Mouse (Mus musculus) common myeloid progenitor, adult 5-6 weeks (primary cell): Measurements from ENCODE around the gene Klk11. TPM values are rescaled to one million over a fixed set of nuclear protein-coding genes. Genes with fewer than 3 reads are reported as not detected.
A peak's percentile ranks its signal among the peaks of the same experiment; 100 is the strongest.

Experiments
- ATAC-seq: replicated peaks from 2 replicates; pipeline ENCODE4 v1.8.0; 2016; ENCODE audit warnings: low read depth, mild to moderate bottlenecking, moderate TSS enrichment, inconsistent platforms; ENCODE audit not compliant: poor library complexity, severe bottlenecking
- total RNA-seq: library from RNA; stranded (forward); fragments of 200-1000, 187-1606 nt; gene quantifications from 2 replicates; pipeline ENCODE4 v1.2.3, GENCODE M21; 2017

Klk11 gene
- not detected in 2 replicates for total RNA-seq

- no peak for ATAC-seq
Measured at GRCm38 (mm10) chr7:43774364-43774763, at the start of gene Klk11. Gene Klk11 (plus strand): TSS chr7:43774604.

- ATAC-seq: peak; percentile 93
Measured at GRCm38 (mm10) chr7:43747788-43748187, 26.6 kb upstream of the Klk11 start.

GRCm38 (mm10) chr7:43752806-43753205, 21.6 kb upstream of the Klk11 start:
- no peak for ATAC-seq

- ATAC-seq: no peak
Measured at GRCm38 (mm10) chr7:43766484-43766883, 7.9 kb upstream of the Klk11 start.

- no peak for ATAC-seq
Measured at GRCm38 (mm10) chr7:43768597-43768996, 5.8 kb upstream of the Klk11 start, which contains the start of gene Klk12. Gene Klk12 (plus strand): TSS chr7:43768897.

- no peak for ATAC-seq
Measured at GRCm38 (mm10) chr7:43769636-43770035, 4.8 kb upstream of the Klk11 start.

- ATAC-seq: no peak
Measured at GRCm38 (mm10) chr7:43770701-43771100, 3.7 kb upstream of the Klk11 start.

- ATAC-seq: no peak
Measured at GRCm38 (mm10) chr7:43771916-43772315, 2.5 kb upstream of the Klk11 start.

- ATAC-seq: no peak
Measured at GRCm38 (mm10) chr7:43772901-43773300, 1.5 kb upstream of the Klk11 start.

- no peak for ATAC-seq
Measured at GRCm38 (mm10) chr7:43774802-43775201, 398 bp downstream of the Klk11 start.

GRCm38 (mm10) chr7:43775311-43776057, 1.1 kb downstream of the Klk11 start:
- no peak for ATAC-seq

GRCm38 (mm10) chr7:43776506-43776905, 2.1 kb downstream of the Klk11 start:
- ATAC-seq: no peak

GRCm38 (mm10) chr7:43777423-43777822, 3.0 kb downstream of the Klk11 start:
- ATAC-seq: no peak

GRCm38 (mm10) chr7:43778176-43778970, 4.0 kb downstream of the Klk11 start:
- ATAC-seq: no peak

GRCm38 (mm10) chr7:43780241-43780640, 5.8 kb downstream of the Klk11 start:
- no peak for ATAC-seq

GRCm38 (mm10) chr7:43780746-43781145, 6.3 kb downstream of the Klk11 start, which contains the start of gene Klk10:
Gene Klk10 (plus strand): TSS chr7:43781035.
- no peak for ATAC-seq

GRCm38 (mm10) chr7:43781541-43781940, 7.1 kb downstream of the Klk11 start:
- ATAC-seq: no peak

GRCm38 (mm10) chr7:43782275-43783265, 8.2 kb downstream of the Klk11 start:
- peak; percentile 94 for ATAC-seq

GRCm38 (mm10) chr7:43785286-43785685, 10.9 kb downstream of the Klk11 start:
- ATAC-seq: peak; percentile 27; the same call in 1 of the 2 replicates

GRCm38 (mm10) chr7:43788096-43788495, 13.7 kb downstream of the Klk11 start:
- no peak for ATAC-seq
